Mouse (Mus musculus) hindbrain, postnatal 0 days (tissue): ENCODE results near the gene Mageb2. TPM values are rescaled to one million over a fixed set of nuclear protein-coding genes. Genes with fewer than 3 reads are reported as not detected.
"Not testable (repeated sequence)": the region's sequence is repeated elsewhere in the genome, so short reads cannot be mapped to it uniquely, and the experiment has no call there.

Source experiments
- ATAC-seq: fragments of 200-750 bp; cut with Nextera tagmentation; 2 replicates; pipeline ENCODE4 v1.8.0; 2017; ENCODE audit warnings: mild to moderate bottlenecking, moderate TSS enrichment, moderate library complexity
- DNase-seq: peaks from one replicate; pipeline ENCODE4 v3.0.0-alpha.2; 2015; ENCODE audit warnings: low spot score
- H3K27ac ChIP-seq: fragments of 300-500 bp; sonication (generic); 2 replicates; pipeline ENCODE4 v1.5.1; 2014; ENCODE audit warnings: mild to moderate bottlenecking
- H3K27me3 ChIP-seq: fragments of 300-500 bp; sonication (generic); 2 replicates; pipeline ENCODE4 v1.6.1; 2014; ENCODE audit warnings: low read length, mixed read lengths; ENCODE audit not compliant: insufficient read depth
- H3K36me3 ChIP-seq: fragments of 300-500 bp; sonication (generic); 2 replicates; pipeline ENCODE4 v1.6.1; 2014; ENCODE audit warnings: low read length, mixed read lengths; ENCODE audit not compliant: insufficient read depth
- H3K4me1 ChIP-seq: fragments of 300-500 bp; sonication (generic); 2 replicates; pipeline ENCODE4 v1.6.1; 2014; ENCODE audit warnings: antibody characterized with exemption, low read length, mixed read lengths; ENCODE audit not compliant: insufficient read depth
- H3K4me2 ChIP-seq: fragments of 300-500 bp; sonication (generic); 2 replicates; pipeline ENCODE4 v1.6.1; 2014; ENCODE audit warnings: low read depth, mild to moderate bottlenecking, low read length, moderate library complexity, mixed read lengths
- H3K4me3 ChIP-seq: fragments of 300-500 bp; sonication (generic); 2 replicates; pipeline ENCODE4 v1.5.1; 2014; ENCODE audit warnings: low read length
- H3K9ac ChIP-seq: fragments of 300-500 bp; sonication (generic); replicated peaks from 2 replicates; pipeline ENCODE4 v1.6.1; 2014; ENCODE audit warnings: mild to moderate bottlenecking, low read length, moderate library complexity, mixed read lengths
- H3K9me3 ChIP-seq: fragments of 300-500 bp; sonication (generic); 2 replicates; pipeline ENCODE4 v1.6.1; 2016; ENCODE audit warnings: low read length, mixed read lengths
- WGBS: fragments of 180-500 bp; shearing (Covaris S2); extraction: QIAGEN DNeasy Blood & Tissue Kit; methylation state at CpG from one replicate; pipeline ENCODE4 v1.1.7; 2014; 5-methylcytosine and 5-hydroxymethylcytosine counted together
- polyA plus RNA-seq: library from polyadenylated mRNA; unstranded; fragments of >200 nt; fragmentation: Nextera tagmentation; extraction: Ambion mirVana; gene quantifications from 2 replicates; pipeline ENCODE4 v1.2.1, GENCODE M21; 2015
- total RNA-seq: library from RNA; depleted of rRNA; stranded (reverse); fragments of >200 nt; gene quantifications from 2 replicates; pipeline ENCODE4 v1.2.3, GENCODE M21; 2014; rRNA removed

The Mageb2 gene
- not detected in 2 replicates for total RNA-seq
- polyA plus RNA-seq = not detected in 2 replicates

GRCm38 (mm10) chrX:91331390-91331789 is at the start of gene Mageb2:
Gene Mageb2, plus strand, starts transcription at chrX:91331690.
- H3K36me3 ChIP-seq, H3K4me3 ChIP-seq, H3K4me1 ChIP-seq, H3K4me2 ChIP-seq, DNase-seq, ATAC-seq, H3K9ac ChIP-seq, H3K27ac ChIP-seq, H3K9me3 ChIP-seq, H3K27me3 ChIP-seq: not testable (repeated sequence)
- 83% methylated on average over 2 of the region's 2 CpGs for WGBS

DNA sequence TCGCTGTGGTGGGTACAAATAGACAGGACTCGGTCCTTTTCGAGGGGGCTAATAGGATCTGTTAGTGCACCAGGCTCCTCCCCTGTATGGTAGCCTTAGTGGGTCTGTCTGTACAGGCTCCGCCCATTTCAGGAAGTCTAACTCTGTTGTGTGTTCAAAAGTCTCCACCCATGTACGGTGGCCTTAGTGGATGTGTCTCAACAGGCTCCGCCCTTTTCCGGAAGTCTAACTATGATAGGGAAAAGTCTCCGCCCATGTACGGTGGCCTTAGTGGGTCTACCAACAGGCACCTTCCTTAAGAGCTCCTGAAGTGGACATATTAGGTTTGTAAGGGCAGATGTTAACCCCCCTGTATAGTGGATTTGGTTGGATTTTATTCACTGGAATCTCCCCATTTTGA is 18.2 kb upstream of the Mageb2 start:
- H3K36me3 ChIP-seq, H3K4me3 ChIP-seq, H3K4me2 ChIP-seq, H3K9me3 ChIP-seq, H3K4me1 ChIP-seq, H3K9ac ChIP-seq, H3K27me3 ChIP-seq, H3K27ac ChIP-seq, DNase-seq, ATAC-seq: not testable (repeated sequence)
- WGBS = 95% methylated on average over 9 of the region's 9 CpGs

Other genes starting within 250 kb of the Mageb2 start
- gene Gm5072, start 60.8 kb downstream of the Mageb2 start, total RNA-seq = not detected in 2 replicates
- gene Gm5072, start 60.8 kb downstream of the Mageb2 start, polyA plus RNA-seq = not detected in 2 replicates
- not detected in 2 replicates for gene Gm8914, start 148.4 kb downstream of the Mageb2 start, total RNA-seq
- gene Gm8914, start 148.4 kb downstream of the Mageb2 start, polyA plus RNA-seq = not detected in 2 replicates
- gene 1700084M14Rik, start 244.2 kb downstream of the Mageb2 start, total RNA-seq = not detected in 2 replicates
- not detected in 2 replicates for gene 1700084M14Rik, start 244.2 kb downstream of the Mageb2 start, polyA plus RNA-seq